Mouse (Mus musculus): ENCODE data around the gene Gm45062. TPM values are rescaled to one million over a fixed set of nuclear protein-coding genes. Genes with fewer than 3 reads are reported as not detected.

The Gm45062 gene
- total and polyA plus RNA-seq, 3 experiments = 2.7 to 4.1 (median 3.2) TPM

DNA sequence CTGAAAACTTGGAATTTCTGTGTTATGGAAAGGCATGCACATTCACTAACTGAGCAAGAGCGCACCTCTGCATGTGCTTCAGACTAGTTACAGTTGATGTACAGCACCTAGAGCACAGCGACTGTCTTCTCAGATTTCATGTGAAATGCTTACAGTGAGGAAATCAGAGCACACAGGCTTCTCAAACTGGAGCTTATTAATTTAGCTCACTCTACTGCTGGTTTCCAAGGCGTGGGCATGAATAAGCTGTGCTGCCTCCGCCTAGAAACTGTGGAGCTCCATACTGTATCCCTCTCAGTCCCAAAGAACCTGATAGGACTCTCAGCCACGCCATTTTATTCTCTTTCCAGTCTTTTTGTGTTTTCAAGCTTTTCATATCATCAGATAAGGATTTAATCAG is 143.9 kb downstream of the Gm45062 start:
- dilution Hi-C loops (cut with MboI; ENCODE audit: extremely low pct_ligation_motif_present, extremely low pct_unique_long_range_greater_than_20kb, low sequenced_read_pairs) = no loop called here
- no peak for DNase-seq (ENCODE audit: extremely low read depth)
- Histone ChIP-seq H3K9me3 (replicated peaks; ENCODE audit: low read length) (no peaks in the 10 kb centered on the region), H3K36me3 (replicated peaks in 1 of 2; ENCODE audit: control insufficient read depth in 1 of 2, insufficient read depth in 1 of 2, low read length in 1 of 2) (peaks cover 0 to 6% of the 10 kb centered on the region in 2 experiments), H3K9ac (ENCODE audit: insufficient read depth, low read depth) (no peak overlapping the region), H3K27me3 (replicated peaks) (no peaks in the 10 kb centered on the region), H3K79me2 (replicated peaks; ENCODE audit: control insufficient read depth, extremely low read depth, insufficient read depth, poor library complexity, severe bottlenecking) (no peaks in the 10 kb centered on the region), H3K4me3 (replicated peaks in 1 of 3; ENCODE audit: low read depth in 2 of 3, low read length in 2 of 3, poor library complexity in 1 of 3) (no peak overlapping the region), H3K4me1 (ENCODE audit: control insufficient read depth in 1 of 2, insufficient read depth in 2 of 2) (no peaks in the 10 kb centered on the region), H3K27ac (ENCODE audit: insufficient read depth, low read depth) (no peak overlapping the region), H3K4me2 (ENCODE audit: insufficient read depth, low read depth, poor library complexity, severe bottlenecking) (no peak overlapping the region)
- TF ChIP-seq SMC3 (IDR thresholded peaks at IDR 0.05; ENCODE audit: low read depth, low read length) (no peak), JUND (conservative IDR thresholded peaks at IDR 0.05; ENCODE audit: low read depth, low read length) (no peak), MXI1 (IDR thresholded peaks at IDR 0.05; ENCODE audit: low read depth, low read length) (no peak), MAZ (IDR thresholded peaks at IDR 0.05; ENCODE audit: low read depth, low read length) (no peak), ZC3H11A (IDR thresholded peaks at IDR 0.05; ENCODE audit: low read depth, low read length) (no peak), IRF4 (IDR thresholded peaks at IDR 0.05; ENCODE audit: low read depth, low read length) (no peak), MAX (IDR thresholded peaks at IDR 0.05; ENCODE audit: low read length) (no peak), ZKSCAN1 (IDR thresholded peaks at IDR 0.05; ENCODE audit: borderline replicate concordance, low read depth, low read length) (no peak), E2F4 (IDR thresholded peaks at IDR 0.05; ENCODE audit: insufficient replicate concordance, low read depth, low read length) (no peak), SIN3A (IDR thresholded peaks at IDR 0.05; ENCODE audit: low read length) (no peak), MAFK (IDR thresholded peaks at IDR 0.05; ENCODE audit: insufficient replicate concordance, low read length) (no peak), ZMIZ1 (IDR thresholded peaks at IDR 0.05; ENCODE audit: low read depth, low read length) (no peak), CHD1 (IDR thresholded peaks at IDR 0.05; ENCODE audit: low read depth, low read length) (no peak), KAT2A (IDR thresholded peaks at IDR 0.05; ENCODE audit: insufficient replicate concordance, low read length) (no peak), JUN (IDR thresholded peaks at IDR 0.05; ENCODE audit: insufficient read depth, low read depth, low read length) (no peak), CHD2 (IDR thresholded peaks at IDR 0.05; ENCODE audit: low read length) (no peak), MYC (IDR thresholded peaks at IDR 0.05; ENCODE audit: low read depth, low read length) (no peak), USF2 (conservative IDR thresholded peaks at IDR 0.05; ENCODE audit: low read depth, low read length) (no peak)
- in situ Hi-C loops (cut with MboI; ENCODE audit: low pct_ligation_motif_present, low pct_unique_long_range_greater_than_20kb, low sequenced_read_pairs) = no loop called here

DNA sequence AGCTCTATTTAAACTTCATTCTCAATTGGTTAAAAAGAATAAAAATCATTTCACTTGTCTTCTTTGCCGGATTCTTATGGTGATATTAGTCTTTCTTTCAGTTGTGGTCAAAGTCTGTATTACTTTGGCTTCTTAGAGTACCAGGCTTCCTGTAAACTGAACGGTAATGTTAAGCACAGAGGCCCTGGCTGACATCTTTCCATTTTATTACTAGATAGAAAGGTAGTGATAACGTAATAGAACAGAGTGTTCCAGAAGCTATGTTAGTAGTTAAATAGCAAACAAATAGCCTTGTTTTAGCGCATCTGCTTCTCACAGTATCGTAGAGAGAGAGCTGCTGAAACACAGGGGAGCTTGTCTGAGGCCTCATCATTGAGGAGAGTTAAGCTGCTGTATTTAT is 146.6 kb downstream of the Gm45062 start:
- in situ Hi-C loops (cut with MboI; ENCODE audit: low pct_ligation_motif_present, low pct_unique_long_range_greater_than_20kb, low sequenced_read_pairs) (no loop called here), dilution Hi-C loops (cut with MboI; ENCODE audit: extremely low pct_ligation_motif_present, extremely low pct_unique_long_range_greater_than_20kb, low sequenced_read_pairs) (no loop called here)
- Histone ChIP-seq H3K9me3 (replicated peaks; ENCODE audit: low read length) (no peaks in the 10 kb centered on the region), H3K9ac (ENCODE audit: insufficient read depth, low read depth) (no peak overlapping the region), H3K36me3 (replicated peaks in 1 of 2; ENCODE audit: control insufficient read depth in 1 of 2, insufficient read depth in 1 of 2, low read length in 1 of 2) (peaks cover 0 to 6% of the 10 kb centered on the region in 2 experiments), H3K4me2 (ENCODE audit: insufficient read depth, low read depth, poor library complexity, severe bottlenecking) (no peak overlapping the region), H3K79me2 (replicated peaks; ENCODE audit: control insufficient read depth, extremely low read depth, insufficient read depth, poor library complexity, severe bottlenecking) (no peaks in the 10 kb centered on the region), H3K27ac (ENCODE audit: insufficient read depth, low read depth) (no peak overlapping the region), H3K4me1 (ENCODE audit: control insufficient read depth in 1 of 2, insufficient read depth in 2 of 2) (peaks cover 0 to 4% of the 10 kb centered on the region in 2 experiments; a peak in 1 of 4 replicates), H3K4me3 (replicated peaks in 1 of 3; ENCODE audit: low read depth in 2 of 3, low read length in 2 of 3, poor library complexity in 1 of 3) (no peak overlapping the region), H3K27me3 (replicated peaks) (no peaks in the 10 kb centered on the region)
- DNase-seq (ENCODE audit: extremely low read depth) = no peak
- TF ChIP-seq UBTF (IDR thresholded peaks at IDR 0.05; ENCODE audit: low read depth, low read length) = no peak
- no peak for TF ChIP-seq CTCF (conservative IDR thresholded peaks at IDR 0.05 in 1 of 2, IDR thresholded peaks at IDR 0.05 in 1 of 2; ENCODE audit: low read depth in 2 of 2, low read length in 2 of 2)
- TF ChIP-seq ZNF384 (IDR thresholded peaks at IDR 0.05; ENCODE audit: low read depth, low read length) = no peak
- TF ChIP-seq IRF4 (IDR thresholded peaks at IDR 0.05; ENCODE audit: low read depth, low read length) = no peak
- TF ChIP-seq MYC (IDR thresholded peaks at IDR 0.05; ENCODE audit: low read depth, low read length) = no peak
- TF ChIP-seq ZC3H11A (IDR thresholded peaks at IDR 0.05; ENCODE audit: low read depth, low read length) = no peak
- no peak for TF ChIP-seq ZKSCAN1 (IDR thresholded peaks at IDR 0.05; ENCODE audit: borderline replicate concordance, low read depth, low read length)
- no peak for TF ChIP-seq TBP (conservative IDR thresholded peaks at IDR 0.05; ENCODE audit: low read depth, low read length)
- TF ChIP-seq TCF12 (IDR thresholded peaks at IDR 0.05; ENCODE audit: low read depth, low read length) = no peak
- TF ChIP-seq NRF1 (IDR thresholded peaks at IDR 0.05; ENCODE audit: low read depth, low read length) = no peak
- no peak for TF ChIP-seq MXI1 (IDR thresholded peaks at IDR 0.05; ENCODE audit: low read depth, low read length)
- no peak for TF ChIP-seq MEF2A (IDR thresholded peaks at IDR 0.05; ENCODE audit: borderline replicate concordance, low read depth, low read length)
